Mouse (Mus musculus) heart, postnatal 25 days (tissue): ENCODE measurements around the gene Col4a2. TPM values are rescaled to one million over a fixed set of nuclear protein-coding genes. Genes with fewer than 3 reads are reported as not detected.

Source experiments
- DNase-seq: peaks from one replicate; pipeline ENCODE4 v3.0.0; 2022; ENCODE audit warnings: low spot score
- intact Hi-C: fragments of 180-260 bp; cut with DNase I; formaldehyde crosslinking; loops from one replicate; pipeline ENCODE4 v1.15.1; 2025
- total RNA-seq, 2 experiments: library from RNA; stranded (reverse); gene quantifications; 2 replicates each; pipeline ENCODE4 v1.2.3; 2021

Col4a2 gene
- total RNA-seq, 2 experiments from 2014 or later, result 292 to 338 TPM

GRCm38 (mm10) chr8:11441291-11441690 is 128.7 kb downstream of the Col4a2 start:
- intact Hi-C loops, result no loop called here
- no peak for DNase-seq

GRCm38 (mm10) chr8:11443611-11444010 is 131.0 kb downstream of the Col4a2 start:
- no peak for DNase-seq
- intact Hi-C loops, result no loop called here

- no peak for DNase-seq
- intact Hi-C loops, result no loop called here
Measured at GRCm38 (mm10) chr8:11444216-11444615, 131.6 kb downstream of the Col4a2 start.

GRCm38 (mm10) chr8:11445790-11446189 is 133.2 kb downstream of the Col4a2 start:
- intact Hi-C loops, result no loop called here
- no peak for DNase-seq

GRCm38 (mm10) chr8:11447910-11448570 is 135.4 kb downstream of the Col4a2 start:
- intact Hi-C loops, result no loop called here
- no peak for DNase-seq

GRCm38 (mm10) chr8:11450184-11451113 is 137.8 kb downstream of the Col4a2 start:
- DNase-seq, result no peak
- intact Hi-C loops, result loop anchor here (1.0 kb wide), 1 partner anchor 35 kb away; no protein-coding TSS in a partner anchor

- intact Hi-C loops, result no loop called here
- no peak for DNase-seq
Measured at GRCm38 (mm10) chr8:11452152-11452551, 139.5 kb downstream of the Col4a2 start.

GRCm38 (mm10) chr8:11452559-11452958 is 140.0 kb downstream of the Col4a2 start:
- intact Hi-C loops, result no loop called here
- DNase-seq, result no peak

- intact Hi-C loops, result no loop called here
- no peak for DNase-seq
Measured at GRCm38 (mm10) chr8:11452974-11453373, 140.4 kb downstream of the Col4a2 start.

GRCm38 (mm10) chr8:11454228-11454627 is 141.6 kb downstream of the Col4a2 start:
- no peak for DNase-seq
- intact Hi-C loops, result no loop called here

- DNase-seq, result no peak
- intact Hi-C loops, result no loop called here
Measured at GRCm38 (mm10) chr8:11457278-11457677, 144.7 kb downstream of the Col4a2 start.

GRCm38 (mm10) chr8:11457981-11458836 is 145.6 kb downstream of the Col4a2 start:
- no peak for DNase-seq
- intact Hi-C loops, result no loop called here

GRCm38 (mm10) chr8:11459016-11459415 is 146.4 kb downstream of the Col4a2 start:
- DNase-seq, result no peak
- intact Hi-C loops, result no loop called here

- intact Hi-C loops, result no loop called here
- DNase-seq, result no peak
Measured at GRCm38 (mm10) chr8:11460934-11461333, 148.3 kb downstream of the Col4a2 start.

GRCm38 (mm10) chr8:11461847-11462246 is 149.2 kb downstream of the Col4a2 start:
- no peak for DNase-seq
- intact Hi-C loops, result no loop called here

- intact Hi-C loops, result no loop called here
Measured at GRCm38 (mm10) chr8:11462641-11463040, 150.0 kb downstream of the Col4a2 start.

GRCm38 (mm10) chr8:11463541-11463888 is 150.9 kb downstream of the Col4a2 start:
- no peak for DNase-seq
- intact Hi-C loops, result no loop called here

More at GRCm38 (mm10) chr8:11462641-11463040, 150.0 kb downstream of the Col4a2 start:
- no peak for DNase-seq

GRCm38 (mm10) chr8:11463889-11464706 is 151.5 kb downstream of the Col4a2 start:
- intact Hi-C loops, result no loop called here
- no peak for DNase-seq

GRCm38 (mm10) chr8:11464707-11464964 is 152.0 kb downstream of the Col4a2 start:
- no peak for DNase-seq
- intact Hi-C loops, result no loop called here

- intact Hi-C loops, result no loop called here
- DNase-seq, result no peak
Measured at GRCm38 (mm10) chr8:11465619-11466018, 153.0 kb downstream of the Col4a2 start.
